Mouse (Mus musculus): Measurements from ENCODE around the gene Cish.
A peak's percentile ranks its signal among the peaks of the same experiment; 100 is the strongest.

Cish gene

GRCm38 (mm10) chr9:107315791-107316190 is 20.0 kb downstream of the Cish start:
- no peak for DNase-seq (ENCODE audit: low read depth, low spot score)

- no peak for DNase-seq (ENCODE audit: low read depth, low spot score)
Measured at GRCm38 (mm10) chr9:107322461-107323050, 26.7 kb downstream of the Cish start.

- no peak for DNase-seq (ENCODE audit: low read depth, low spot score)
Measured at GRCm38 (mm10) chr9:107323558-107323957, 27.7 kb downstream of the Cish start.

GRCm38 (mm10) chr9:107324799-107325561 is 29.2 kb downstream of the Cish start:
- DNase-seq (ENCODE audit: low read depth, low spot score): no peak

- no peak for DNase-seq (ENCODE audit: low read depth, low spot score)
Measured at GRCm38 (mm10) chr9:107325904-107326303, 30.1 kb downstream of the Cish start.

GRCm38 (mm10) chr9:107327879-107328620 is 32.2 kb downstream of the Cish start:
- no peak for DNase-seq (ENCODE audit: low read depth, low spot score)

- no peak for DNase-seq (ENCODE audit: low read depth, low spot score)
Measured at GRCm38 (mm10) chr9:107330791-107331190, 35.0 kb downstream of the Cish start.

GRCm38 (mm10) chr9:107333686-107334085 is 37.9 kb downstream of the Cish start:
- no peak for DNase-seq (ENCODE audit: low read depth, low spot score)

- DNase-seq (ENCODE audit: low read depth, low spot score): no peak
Measured at GRCm38 (mm10) chr9:107334356-107334755, 38.5 kb downstream of the Cish start.

GRCm38 (mm10) chr9:107335046-107335445 is 39.2 kb downstream of the Cish start:
- no peak for DNase-seq (ENCODE audit: low read depth, low spot score)

- DNase-seq (ENCODE audit: low read depth, low spot score): peak; percentile 31
Measured at GRCm38 (mm10) chr9:107335909-107336308, 40.1 kb downstream of the Cish start.

- DNase-seq (ENCODE audit: low read depth, low spot score): no peak
Measured at GRCm38 (mm10) chr9:107336386-107336785, 40.6 kb downstream of the Cish start.

- peak; percentile 65 for DNase-seq (ENCODE audit: low read depth, low spot score)
Measured at GRCm38 (mm10) chr9:107338172-107338883, 42.5 kb downstream of the Cish start, which contains the start of gene Hemk1. TSS of gene Hemk1 (minus strand) at chr9:107338350.

- DNase-seq (ENCODE audit: low read depth, low spot score): peak; percentile 80
Measured at GRCm38 (mm10) chr9:107340267-107340859, 44.5 kb downstream of the Cish start, which contains the start of gene 6430571L13Rik. TSS of gene 6430571L13Rik (plus strand) at chr9:107340602.

GRCm38 (mm10) chr9:107340911-107341645 is 45.3 kb downstream of the Cish start:
- no peak for DNase-seq (ENCODE audit: low read depth, low spot score)

GRCm38 (mm10) chr9:107342201-107342709 is 46.4 kb downstream of the Cish start:
- DNase-seq (ENCODE audit: low read depth, low spot score): no peak

GRCm38 (mm10) chr9:107343146-107343943 is 47.5 kb downstream of the Cish start:
- DNase-seq (ENCODE audit: low read depth, low spot score): no peak

- DNase-seq (ENCODE audit: low read depth, low spot score): no peak
Measured at GRCm38 (mm10) chr9:107344027-107344426, 48.2 kb downstream of the Cish start.

GRCm38 (mm10) chr9:107346081-107346480 is 50.3 kb downstream of the Cish start:
- no peak for DNase-seq (ENCODE audit: low read depth, low spot score)

All from WW6 (cell line).